In the genomic region with DNA sequence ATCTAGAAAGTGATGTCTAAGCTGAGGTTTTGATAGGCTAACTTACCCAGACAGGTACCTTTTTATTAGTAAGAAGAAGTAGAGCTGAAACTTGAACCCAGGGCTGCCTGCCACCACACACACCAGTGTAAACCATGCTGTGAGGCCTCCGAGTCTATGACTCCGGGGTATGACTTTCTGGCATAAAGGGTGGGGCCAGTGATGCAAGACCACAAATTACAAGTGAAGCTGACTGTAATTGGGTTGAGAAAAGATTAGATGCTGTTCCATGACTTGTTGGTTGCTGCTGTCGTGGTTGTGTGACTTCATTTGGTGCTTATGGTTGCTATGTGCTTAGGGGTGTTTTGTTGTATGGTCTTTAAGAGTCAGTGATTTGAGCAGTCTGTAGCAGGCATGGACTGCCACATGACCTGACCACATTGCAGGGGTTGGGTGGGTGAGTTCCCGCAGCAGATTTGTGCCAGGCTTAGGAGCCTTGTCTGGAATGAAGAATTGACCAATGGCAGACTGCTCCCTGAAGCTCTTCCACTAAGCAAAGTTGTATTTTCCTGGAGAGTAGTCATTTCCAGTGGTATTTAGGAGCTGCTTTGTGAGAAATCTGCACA, we compare ENCODE assay signal across 13 mouse cellular contexts. TPM values are rescaled to one million over a fixed set of nuclear protein-coding genes. Genes with fewer than 3 reads are reported as not detected.
DNase-seq lines count a peak whose midpoint lies in the region; ATAC-seq and TF ChIP-seq lines count a peak whose summit lies in the region.
"Had no signal": no experiment of that assay in that cellular context is flagged by ENCODE, and none has a peak within 500 bp of the region (broad histone marks: within the 10 kb centered on the region; RNA-seq: fewer than 3 reads in every experiment).

No protein-coding gene starts in this region.

- H3K4me2 ChIP-seq in heart, embryonic 16.5 days (ENCODE audit: low read depth, low read length) = peak overlapping the region; percentile 72; the same call in 1 of the 2 replicates
- peak overlapping the region; percentile 84 for H3K4me2 ChIP-seq in liver, embryonic 14.5 days (ENCODE audit: low read depth)

- H3K27me3 ChIP-seq in heart, embryonic 16.5 days (ENCODE audit: control insufficient read depth, insufficient read depth, low read length) = no peaks in the 10 kb centered on the region
- no peaks in the 10 kb centered on the region for H3K27me3 ChIP-seq in heart, adult 2 months (ENCODE audit: control insufficient read depth, insufficient read depth, low read length)
- no peaks in the 10 kb centered on the region for H3K27me3 ChIP-seq in liver, embryonic 14.5 days (ENCODE audit: control insufficient read depth, insufficient read depth, low read length)
- H3K27me3 ChIP-seq in midbrain, embryonic 10.5 days (ENCODE audit: low read depth, poor library complexity, severe bottlenecking) = no peaks in the 10 kb centered on the region
- H3K27me3 ChIP-seq: Patski had no signal

- TF ChIP-seq POLR2A in heart, adult 2 months (IDR thresholded peaks at IDR 0.05; ENCODE audit: insufficient read depth, low read depth, low read length) = no peak

- no peak overlapping the region for H3K27ac ChIP-seq in heart, embryonic 16.5 days (ENCODE audit: low read length)
- H3K27ac ChIP-seq in heart, adult 2 months = no peak overlapping the region
- no peak overlapping the region for H3K27ac ChIP-seq in liver, embryonic 14.5 days
- H3K27ac ChIP-seq in midbrain, embryonic 10.5 days (replicated peaks) = no peak overlapping the region
- H3K27ac ChIP-seq: forebrain, embryonic 10.5 days had no signal

- H3K9me3 ChIP-seq in heart, embryonic 16.5 days (replicated peaks; ENCODE audit: control insufficient read depth, low read length) = no peaks in the 10 kb centered on the region
- no peaks in the 10 kb centered on the region for H3K9me3 ChIP-seq in liver, embryonic 14.5 days (ENCODE audit: control insufficient read depth, low read length)
- no peaks in the 10 kb centered on the region for H3K9me3 ChIP-seq in midbrain, embryonic 10.5 days (replicated peaks)
- H3K9me3 ChIP-seq: forebrain, embryonic 10.5 days had no signal

- H3K4me3 ChIP-seq in heart, embryonic 16.5 days (ENCODE audit: low read length) = no peak overlapping the region
- H3K4me3 ChIP-seq in heart, adult 2 months = no peak overlapping the region
- H3K4me3 ChIP-seq in liver, embryonic 14.5 days (ENCODE audit: insufficient read depth in 1 of 2, low read depth in 2 of 2, low read length in 2 of 2) = no peak overlapping the region
- no peak overlapping the region for H3K4me3 ChIP-seq in midbrain, embryonic 10.5 days
- H3K4me3 ChIP-seq: forebrain, embryonic 10.5 days had no signal

- H3K79me2 ChIP-seq in heart, adult 2 months (replicated peaks; ENCODE audit: control insufficient read depth, insufficient read depth, low read length) = peaks cover 8% of the 10 kb centered on the region

- peaks cover 67% of the 10 kb centered on the region for H3K4me1 ChIP-seq in heart, embryonic 16.5 days (ENCODE audit: control insufficient read depth, insufficient read depth, low read length)
- peaks cover 14% of the 10 kb centered on the region for H3K4me1 ChIP-seq in heart, adult 2 months (ENCODE audit: control insufficient read depth, insufficient read depth, low read length)
- H3K4me1 ChIP-seq in liver, embryonic 14.5 days (replicated peaks; ENCODE audit: control insufficient read depth in 2 of 2, insufficient read depth in 2 of 2, low read length in 1 of 2) = peaks cover 23 to 26% of the 10 kb centered on the region in 2 experiments
- H3K4me1 ChIP-seq in midbrain, embryonic 10.5 days = peaks cover 40% of the 10 kb centered on the region

- WGBS in heart, embryonic 16.5 days = 62% methylated on average over 4 of the region's 4 CpGs
- WGBS in heart, adult 2 months = 55% methylated on average over 4 of the region's 4 CpGs
- 31% methylated on average over 4 of the region's 4 CpGs for WGBS in liver, embryonic 14.5 days (ENCODE audit: insufficient replicate concordance)
- 87% methylated on average over 4 of the region's 4 CpGs for WGBS in midbrain, embryonic 10.5 days

- intact Hi-C loops in heart, adult 2 months (cut with DNase I) = loop anchor here (5.0 kb wide), 1 partner anchor 221 kb away; no protein-coding TSS in a partner anchor

- no peak for DNase-seq in heart, adult 2 months
- DNase-seq in 416B (ENCODE audit: low read depth) = peak; percentile 49
- DNase-seq in Muller cell, postnatal 12 days (ENCODE audit: inconsistent ontology term) = peak; percentile 26
- no peak for DNase-seq in liver, embryonic 14.5 days (ENCODE audit: low read depth in 3 of 3, low spot score in 3 of 3)
- DNase-seq in midbrain, embryonic 10.5 days (ENCODE audit: low spot score) = no peak
- no peak for DNase-seq in natural killer cell, adult 2 months (ENCODE audit: low spot score in 2 of 2)
- DNase-seq: cerebellum, postnatal 10 days; thymus, adult 2 months had no signal

- H3K36me3 ChIP-seq in heart, embryonic 16.5 days (ENCODE audit: control insufficient read depth, insufficient read depth) = no peaks in the 10 kb centered on the region
- H3K36me3 ChIP-seq in heart, adult 2 months (ENCODE audit: control insufficient read depth, insufficient read depth, low read length) = peaks cover 38% of the 10 kb centered on the region
- H3K36me3 ChIP-seq in liver, embryonic 14.5 days (replicated peaks; ENCODE audit: control insufficient read depth, insufficient read depth, low read depth) = no peaks in the 10 kb centered on the region; the same call in 1 of the 2 replicates
- H3K36me3 ChIP-seq in midbrain, embryonic 10.5 days = peaks cover 25% of the 10 kb centered on the region

- no peak for TF ChIP-seq CTCF in heart, adult 2 months (IDR thresholded peaks at IDR 0.05)
- no peak for TF ChIP-seq CTCF in liver, embryonic 14.5 days (IDR thresholded peaks at IDR 0.05; ENCODE audit: low read depth)

- ATAC-seq in heart, embryonic 16.5 days (replicated peaks; ENCODE audit: extremely low read depth, insufficient read depth, low FRiP score) = no peak
- ATAC-seq in liver, embryonic 14.5 days (ENCODE audit: insufficient read depth) = no peak
- ATAC-seq: Patski had no signal

- H3K9ac ChIP-seq in heart, embryonic 16.5 days (ENCODE audit: low read length) = no peak overlapping the region
- H3K9ac ChIP-seq in heart, adult 2 months (ENCODE audit: low read depth, low read length) = no peak overlapping the region
- 0 out of 2 replicates have a peak overlapping the region, but pooled peaks have one; percentile 9 for H3K9ac ChIP-seq in liver, embryonic 14.5 days (replicated peaks)

- TF ChIP-seq EP300 in heart, adult 2 months (IDR thresholded peaks at IDR 0.05; ENCODE audit: insufficient read depth, low read depth, low read length) = no peak
- no peak for TF ChIP-seq EP300 in liver, embryonic 14.5 days (IDR thresholded peaks at IDR 0.05; ENCODE audit: low read depth)

RNA-seq across cellular contexts. Expression of gene Snd1, which starts 7.9 kb away (rescaled TPM):
- 81.8 and 83.7 TPM in 2 replicates for polyA plus RNA-seq in heart, embryonic 16.5 days (2015; fragmentation: Nextera tagmentation; extraction: Ambion mirVana)
- total RNA-seq in heart, adult 2 months (2021) = 10 to 100 TPM; 62.4 to 74.1 TPM
- 39.9 and 44.9 TPM in 2 replicates for polyA plus RNA-seq in heart, adult 2 months (2012; rRNA removed)
- polyA plus RNA-seq in liver, embryonic 14.5 days (2012; rRNA removed) = 27.4 and 31.5 TPM in 2 replicates
- polyA plus RNA-seq in liver, embryonic 14.5 days (2014; fragmentation: Nextera tagmentation; extraction: Ambion mirVana) = 43.2 and 47.7 TPM in 2 replicates
- polyA plus RNA-seq in midbrain, embryonic 10.5 days (2016; fragmentation: Nextera tagmentation; extraction: Ambion mirVana) = 110 and 117 TPM in 2 replicates

RNA-seq across cellular contexts. Expression of gene Pax4, which starts 33.7 kb away (rescaled TPM):
- polyA plus RNA-seq in heart, embryonic 16.5 days (2015; fragmentation: Nextera tagmentation; extraction: Ambion mirVana) = not detected in 2 replicates
- total RNA-seq in heart, adult 2 months (2021) = not detected
- not detected in 2 replicates for polyA plus RNA-seq in heart, adult 2 months (2012; rRNA removed)
- not detected in 2 replicates for polyA plus RNA-seq in liver, embryonic 14.5 days (2012; rRNA removed)
- not detected in 2 replicates for polyA plus RNA-seq in liver, embryonic 14.5 days (2014; fragmentation: Nextera tagmentation; extraction: Ambion mirVana)
- polyA plus RNA-seq in midbrain, embryonic 10.5 days (2016; fragmentation: Nextera tagmentation; extraction: Ambion mirVana) = 0.21 TPM in 1 of 2 replicates, not detected in the other
- total RNA-seq: hematopoietic stem cell, adult 5-6 weeks; liver, adult 2 months had no signal
- polyA plus RNA-seq: forebrain, embryonic 10.5 days; liver, adult 2 months; Patski; thymus, adult 2 months had no signal

RNA-seq across cellular contexts. Expression of gene Gcc1, which starts 54.6 kb away (rescaled TPM):
- 6.3 and 7.4 TPM in 2 replicates for polyA plus RNA-seq in heart, embryonic 16.5 days (2015; fragmentation: Nextera tagmentation; extraction: Ambion mirVana)
- total RNA-seq in heart, adult 2 months (2021) = 1 to 10 TPM; 8.4 to 9.8 TPM
- polyA plus RNA-seq in heart, adult 2 months (2012; rRNA removed) = 3.2 and 3.6 TPM in 2 replicates
- 2.1 and 2.9 TPM in 2 replicates for polyA plus RNA-seq in liver, embryonic 14.5 days (2012; rRNA removed)
- 2.3 TPM in 2 replicates for polyA plus RNA-seq in liver, embryonic 14.5 days (2014; fragmentation: Nextera tagmentation; extraction: Ambion mirVana)
- polyA plus RNA-seq in midbrain, embryonic 10.5 days (2016; fragmentation: Nextera tagmentation; extraction: Ambion mirVana) = 11.3 and 11.4 TPM in 2 replicates

RNA-seq across cellular contexts. Expression of gene Fscn3, which starts 55.2 kb away (rescaled TPM):
- polyA plus RNA-seq in heart, embryonic 16.5 days (2015; fragmentation: Nextera tagmentation; extraction: Ambion mirVana) = not detected in 2 replicates
- not detected for total RNA-seq in heart, adult 2 months (2021)
- 0.20 TPM in 1 of 2 replicates, not detected in the other for polyA plus RNA-seq in heart, adult 2 months (2012; rRNA removed)
- polyA plus RNA-seq in liver, embryonic 14.5 days (2012; rRNA removed) = 0.50 and 0.51 TPM in 2 replicates
- polyA plus RNA-seq in liver, embryonic 14.5 days (2014; fragmentation: Nextera tagmentation; extraction: Ambion mirVana) = 0.34 and 0.69 TPM in 2 replicates
- 0.06 TPM in 1 of 2 replicates, not detected in the other for polyA plus RNA-seq in midbrain, embryonic 10.5 days (2016; fragmentation: Nextera tagmentation; extraction: Ambion mirVana)
- total RNA-seq: hematopoietic stem cell, adult 5-6 weeks had no signal
- polyA plus RNA-seq: liver, adult 2 months; Patski had no signal

RNA-seq across cellular contexts. Expression of gene Arf5, which starts 59.5 kb away (rescaled TPM):
- 231 and 247 TPM in 2 replicates for polyA plus RNA-seq in heart, embryonic 16.5 days (2015; fragmentation: Nextera tagmentation; extraction: Ambion mirVana)
- 100 to 1,000 TPM; 150 to 162 TPM for total RNA-seq in heart, adult 2 months (2021)
- 239 and 248 TPM in 2 replicates for polyA plus RNA-seq in heart, adult 2 months (2012; rRNA removed)
- 299 and 365 TPM in 2 replicates for polyA plus RNA-seq in liver, embryonic 14.5 days (2012; rRNA removed)
- polyA plus RNA-seq in liver, embryonic 14.5 days (2014; fragmentation: Nextera tagmentation; extraction: Ambion mirVana) = 383 and 408 TPM in 2 replicates
- 299 and 324 TPM in 2 replicates for polyA plus RNA-seq in midbrain, embryonic 10.5 days (2016; fragmentation: Nextera tagmentation; extraction: Ambion mirVana)

Comparison
In these comparisons a context has a peak if more than half of its experiments do, and no peak if none do; other contexts are left out.
1. DNase-seq: peak in 416B (single experiment) and Muller cell, postnatal 12 days (single experiment); none in heart, adult 2 months (0 of 2), liver, embryonic 14.5 days (0 of 3), midbrain, embryonic 10.5 days (single experiment) and natural killer cell, adult 2 months (0 of 2).